Mouse (Mus musculus): ENCODE measurements around the gene Olfr446. TPM values are rescaled to one million over a fixed set of nuclear protein-coding genes. Genes with fewer than 3 reads are reported as not detected.

Olfr446 gene
- not detected for total RNA-seq (2021)

DNA sequence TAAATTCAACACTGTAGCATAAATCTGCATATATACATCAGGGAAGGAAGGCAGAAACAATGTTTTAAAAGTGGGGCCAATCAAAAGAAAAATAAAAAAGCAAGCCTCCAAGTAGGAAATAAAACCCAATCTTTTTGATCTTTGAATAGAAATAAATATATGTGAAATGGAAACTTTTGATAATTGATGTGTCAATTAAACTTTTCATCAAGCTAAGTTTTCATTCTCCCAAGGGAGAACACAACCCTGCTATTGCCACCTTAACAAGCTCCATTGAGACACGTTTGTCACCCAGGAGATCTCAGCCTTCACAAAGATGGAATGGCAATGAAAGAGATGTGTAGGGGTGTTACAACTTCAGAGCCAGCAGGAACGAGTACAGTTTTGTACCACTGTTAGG is at the start of gene Olfr446:
Olfr446 (plus strand) TSS at position 301 of the 400 bp plus-strand sequence.
- intact Hi-C loops (cut with DNase I) = no loop called here
- DNase-seq (ENCODE audit: low spot score in 2 of 2) = no peak

DNA sequence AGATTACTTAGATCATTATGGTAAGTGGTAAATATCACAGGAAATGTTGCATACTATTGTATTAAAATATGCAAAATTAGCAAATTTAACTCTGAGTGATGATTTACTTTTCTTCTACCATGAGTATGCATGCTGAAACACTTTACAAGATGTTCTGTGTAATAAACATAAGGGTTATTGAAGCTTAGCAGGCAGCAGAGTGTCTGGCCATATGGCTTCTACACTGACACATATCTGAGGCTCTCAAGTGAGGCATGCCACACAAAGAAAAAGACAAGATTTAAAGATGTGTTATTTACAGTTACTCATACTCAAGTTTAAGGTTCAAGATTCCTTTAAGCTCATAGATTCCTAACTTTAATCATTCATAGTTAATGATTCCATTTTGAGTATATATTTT is 44.9 kb upstream of the Olfr446 start:
- DNase-seq (ENCODE audit: low spot score in 2 of 2) = peak in 1 of 2 experiments; percentile 7
- intact Hi-C loops (cut with DNase I) = no loop called here

DNA sequence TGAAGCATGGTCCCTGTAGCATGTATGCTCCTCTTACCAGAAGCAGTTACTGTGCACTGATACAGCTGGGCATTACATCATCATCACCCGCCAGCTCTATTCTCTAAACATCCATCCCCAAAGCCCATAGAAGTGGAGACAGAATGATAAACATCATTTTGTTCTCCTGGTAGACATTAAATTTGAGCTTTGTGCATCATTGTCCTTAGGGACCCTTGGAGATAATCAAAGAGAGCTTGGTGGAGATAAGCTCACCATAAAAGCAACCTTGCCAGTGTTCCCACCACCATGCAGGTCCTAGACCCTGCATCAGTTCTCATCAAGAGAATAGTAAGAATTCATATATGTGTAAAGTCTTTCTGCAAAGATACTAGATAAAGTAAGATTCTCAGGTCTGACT is 31.0 kb upstream of the Olfr446 start, which contains the start of gene Olfr448:
Olfr448 (plus strand) TSS at position 301 of the 400 bp plus-strand sequence.
- intact Hi-C loops (cut with DNase I) = no loop called here
- DNase-seq (ENCODE audit: low spot score in 2 of 2) = no peak

DNA sequence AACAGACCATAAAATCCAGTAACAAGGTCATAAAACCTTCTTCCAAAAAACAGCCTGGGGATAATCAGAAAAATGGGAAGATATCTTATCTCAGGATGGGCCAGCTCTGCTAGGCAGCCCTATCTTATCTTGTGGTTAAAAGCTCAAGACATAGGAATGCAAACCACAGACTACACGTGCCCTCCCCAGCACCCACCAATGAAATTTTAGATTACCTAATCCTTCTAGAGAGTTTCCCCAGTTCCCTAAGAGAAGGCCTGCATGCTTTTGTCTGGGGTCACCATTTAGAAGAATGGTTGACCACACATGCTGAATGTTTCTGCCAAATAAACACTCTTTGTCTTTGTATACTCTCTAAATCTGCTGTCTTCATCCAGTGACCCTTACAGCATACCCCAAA is 20.8 kb upstream of the Olfr446 start:
- intact Hi-C loops (cut with DNase I) = no loop called here
- DNase-seq (ENCODE audit: low spot score in 2 of 2) = no peak

DNA sequence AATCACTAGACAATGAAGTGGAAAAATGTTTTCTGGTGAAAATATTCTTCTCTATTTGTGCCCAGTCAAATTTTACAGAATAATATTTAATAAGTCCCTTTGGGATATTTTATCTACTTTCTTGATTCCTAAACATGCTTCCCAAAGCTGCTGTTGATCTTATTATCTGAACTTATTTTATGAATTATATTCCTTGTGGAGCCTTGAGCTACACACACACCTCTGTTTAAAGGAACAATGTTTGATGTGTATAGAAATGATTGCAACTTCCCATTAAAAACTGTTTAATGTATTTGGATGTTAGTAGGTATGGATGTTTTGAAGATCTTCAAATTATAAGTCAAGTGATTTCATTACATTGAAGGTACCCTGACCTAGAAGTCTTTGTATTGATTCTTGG is 12.6 kb upstream of the Olfr446 start, which contains the start of gene Olfr447:
Olfr447 (plus strand) TSS at position 301 of the 400 bp plus-strand sequence.
- intact Hi-C loops (cut with DNase I) = no loop called here
- no peak for DNase-seq (ENCODE audit: low spot score in 2 of 2)

DNA sequence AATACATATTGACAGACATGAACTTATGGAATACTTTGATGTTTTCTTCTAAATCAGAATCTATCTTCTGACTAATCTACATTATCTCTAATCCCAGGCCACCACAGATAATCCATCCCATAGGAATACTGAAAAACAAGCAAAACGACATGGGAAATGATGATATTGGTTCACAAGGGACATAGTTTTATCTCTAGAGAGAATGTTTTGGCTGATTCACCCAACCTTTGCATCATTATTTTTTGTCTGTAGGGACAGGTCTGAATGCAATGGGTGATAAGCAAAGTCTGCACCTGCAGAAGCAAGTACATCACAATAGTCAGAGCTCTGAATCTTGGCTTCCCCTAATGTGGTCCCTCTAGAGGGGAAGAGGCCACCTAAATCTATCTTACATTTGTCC is 27.6 kb downstream of the Olfr446 start, which contains the start of gene Olfr444:
Olfr444 (plus strand) TSS at position 301 of the 400 bp plus-strand sequence.
- DNase-seq (ENCODE audit: low spot score in 2 of 2) = no peak
- intact Hi-C loops (cut with DNase I) = no loop called here

DNA sequence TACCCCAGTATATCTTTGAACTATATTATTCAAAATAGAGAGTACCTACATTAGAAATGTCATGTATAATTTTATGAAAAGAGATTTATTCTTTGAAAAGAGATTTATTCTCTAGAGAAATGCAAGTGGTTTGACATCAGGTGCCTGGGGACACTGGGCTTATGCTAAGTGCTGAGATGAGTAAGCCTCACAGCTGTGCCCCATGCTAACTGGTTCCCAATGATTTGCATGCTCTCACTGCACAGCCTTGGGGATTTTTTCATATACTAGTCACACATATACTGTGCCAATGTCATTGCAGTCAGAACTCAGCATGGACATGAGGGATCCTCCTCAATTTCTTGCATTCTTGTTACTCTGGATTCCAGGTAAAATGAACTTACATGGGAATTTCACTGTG is 59.2 kb downstream of the Olfr446 start:
- intact Hi-C loops (cut with DNase I) = no loop called here
- DNase-seq (ENCODE audit: low spot score in 2 of 2) = no peak

Other genes starting within 250 kb of the Olfr446 start
- gene Tcaf1, start 211.3 kb upstream of the Olfr446 start, total RNA-seq (2021) = 100 to 1,000 TPM; 235 to 236 TPM
- gene Olfr453, start 182.0 kb upstream of the Olfr446 start, total RNA-seq (2021) = not detected
- gene Olfr38, start 165.0 kb upstream of the Olfr446 start, total RNA-seq (2021) = not detected
- not detected for gene Olfr452, start 136.3 kb upstream of the Olfr446 start, total RNA-seq (2021)
- not detected for gene Olfr450, start 109.4 kb upstream of the Olfr446 start, total RNA-seq (2021)
- not detected for gene Olfr449, start 87.0 kb upstream of the Olfr446 start, total RNA-seq (2021)
- not detected for gene Olfr448, start 30.9 kb upstream of the Olfr446 start, total RNA-seq (2021)
- gene Olfr447, start 12.5 kb upstream of the Olfr446 start, total RNA-seq (2021) = not detected
- not detected for gene Olfr444, start 27.7 kb downstream of the Olfr446 start, total RNA-seq (2021)
- gene Olfr441, start 185.0 kb downstream of the Olfr446 start, total RNA-seq (2021) = not detected
- not detected for gene Olfr237-ps1, start 225.2 kb downstream of the Olfr446 start, total RNA-seq (2021)
- gene Olfr437, start 241.9 kb downstream of the Olfr446 start, total RNA-seq (2021) = not detected